Mouse (Mus musculus): ENCODE measurements at regions not wholly inside any gene's neighbourhood (a gene's known extent, or its start where the extent isn't known, plus 50 kb on each side); places are given as distances from the start of the nearest gene placed in this dataset.

DNA sequence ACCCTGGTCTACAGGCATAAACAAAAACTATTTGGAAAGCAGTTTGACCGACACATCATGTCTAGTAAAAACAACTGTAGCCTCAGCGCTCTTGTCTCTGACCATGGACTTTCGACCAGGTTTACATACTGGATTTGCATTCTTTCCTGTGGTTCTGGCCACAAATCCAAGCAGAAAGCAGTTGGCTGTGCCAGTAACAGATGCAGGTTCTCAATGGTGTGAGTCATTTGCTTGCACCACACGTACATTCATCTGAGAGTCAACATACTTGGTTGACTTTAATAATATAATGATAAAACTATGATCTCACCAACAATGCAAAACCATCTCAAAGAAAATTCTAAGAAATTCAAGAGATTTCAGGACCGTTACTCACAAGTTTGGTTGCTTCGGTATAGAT is 207.1 kb downstream of the Efnb2 start:
- Histone ChIP-seq H3K4me1 (no peaks in the 10 kb centered on the region), H3K27me3 (replicated peaks) (no peaks in the 10 kb centered on the region), H3K9me3 (peaks cover 10% of the 10 kb centered on the region), H3K4me3 (replicated peaks) (no peak overlapping the region), H3K36me3 (replicated peaks; ENCODE audit: low read length) (no peaks in the 10 kb centered on the region)
- TF ChIP-seq FLI1 (IDR thresholded peaks at IDR 0.05; ENCODE audit: low read length), result no peak
- TF ChIP-seq GATA1 (IDR thresholded peaks at IDR 0.05; ENCODE audit: borderline replicate concordance, low read length), result no peak

DNA sequence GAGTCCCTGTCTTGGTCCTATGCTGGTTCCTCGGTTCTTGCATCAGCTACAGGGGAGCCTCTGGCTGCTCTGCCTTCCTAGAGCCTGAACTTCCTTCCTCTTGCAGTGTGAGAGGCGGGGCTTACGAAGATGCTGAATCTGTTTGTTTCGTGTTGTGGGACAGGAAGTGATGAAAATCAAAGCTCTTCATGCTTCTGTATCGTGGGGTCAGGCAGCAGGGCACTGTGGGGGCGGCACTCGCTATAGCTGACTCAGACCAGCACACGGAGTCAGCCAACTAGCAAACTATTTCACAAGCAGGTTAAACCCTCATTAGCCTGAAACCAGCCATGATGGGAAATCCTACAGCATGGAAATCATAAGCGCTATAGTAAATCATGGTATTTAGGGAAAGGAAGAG is 208.8 kb downstream of the Efnb2 start:
- Histone ChIP-seq H3K27me3 (replicated peaks) (no peaks in the 10 kb centered on the region), H3K36me3 (replicated peaks; ENCODE audit: low read length) (no peaks in the 10 kb centered on the region), H3K4me1 (no peaks in the 10 kb centered on the region), H3K4me3 (replicated peaks) (no peak overlapping the region), H3K9me3 (peaks cover 4% of the 10 kb centered on the region)
- TF ChIP-seq FLI1 (IDR thresholded peaks at IDR 0.05; ENCODE audit: low read length) (no peak), GATA1 (IDR thresholded peaks at IDR 0.05; ENCODE audit: borderline replicate concordance, low read length) (no peak)

DNA sequence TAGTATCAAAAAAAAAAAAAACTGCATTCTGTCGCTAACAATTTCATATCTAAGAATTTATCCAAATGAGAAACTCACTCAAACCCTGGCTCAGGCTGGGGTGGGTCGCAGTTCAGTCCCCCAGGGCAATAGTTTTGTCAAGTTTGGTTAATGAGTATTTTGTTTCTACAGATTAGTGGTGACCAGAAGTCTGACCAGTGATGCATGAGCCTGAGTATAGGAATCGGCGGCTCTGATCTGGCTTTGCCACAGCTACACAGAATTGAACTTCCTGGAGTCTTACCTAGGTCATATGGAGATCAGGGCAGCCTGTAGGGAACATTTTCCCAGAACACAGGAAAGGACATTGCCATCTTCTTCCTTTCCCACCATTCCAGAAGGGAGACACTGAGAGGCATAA is 212.1 kb downstream of the Efnb2 start:
- H3K4me1 ChIP-seq, result no peaks in the 10 kb centered on the region
- H3K9me3 ChIP-seq, result peaks cover 4% of the 10 kb centered on the region
- H3K36me3 ChIP-seq (replicated peaks; ENCODE audit: low read length), result no peaks in the 10 kb centered on the region
- H3K4me3 ChIP-seq (replicated peaks), result no peak overlapping the region
- H3K27me3 ChIP-seq (replicated peaks), result no peaks in the 10 kb centered on the region
- TF ChIP-seq FLI1 (IDR thresholded peaks at IDR 0.05; ENCODE audit: low read length) (no peak), GATA1 (IDR thresholded peaks at IDR 0.05; ENCODE audit: borderline replicate concordance, low read length) (no peak)

DNA sequence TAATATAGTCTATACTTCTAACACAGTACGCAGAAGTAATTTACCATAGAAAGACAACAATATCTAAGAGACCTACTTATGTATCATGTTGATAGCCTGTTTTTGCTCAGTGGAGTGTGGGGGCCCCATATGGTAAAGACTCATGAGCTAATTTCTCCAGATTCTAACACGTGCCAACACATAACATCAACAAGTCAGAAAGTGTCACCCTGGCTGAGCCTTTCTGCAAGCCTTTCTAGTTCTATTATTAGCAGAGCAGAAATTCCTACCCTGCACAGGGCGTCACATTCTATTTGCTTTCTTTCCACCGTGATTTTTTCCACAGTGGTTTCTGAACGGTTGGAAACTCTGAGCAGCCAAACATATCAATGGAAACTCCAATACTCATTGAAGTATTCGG is 219.5 kb downstream of the Efnb2 start:
- H3K4me3 ChIP-seq (replicated peaks), result no peak overlapping the region
- TF ChIP-seq FLI1 (IDR thresholded peaks at IDR 0.05; ENCODE audit: low read length) (no peak), GATA1 (IDR thresholded peaks at IDR 0.05; ENCODE audit: borderline replicate concordance, low read length) (no peak)
- H3K36me3 ChIP-seq (replicated peaks; ENCODE audit: low read length), result no peaks in the 10 kb centered on the region
- no peaks in the 10 kb centered on the region for H3K27me3 ChIP-seq (replicated peaks)
- H3K9me3 ChIP-seq, result peaks cover 6% of the 10 kb centered on the region; the same call in 1 of the 2 replicates
- peaks cover 7% of the 10 kb centered on the region for H3K4me1 ChIP-seq

DNA sequence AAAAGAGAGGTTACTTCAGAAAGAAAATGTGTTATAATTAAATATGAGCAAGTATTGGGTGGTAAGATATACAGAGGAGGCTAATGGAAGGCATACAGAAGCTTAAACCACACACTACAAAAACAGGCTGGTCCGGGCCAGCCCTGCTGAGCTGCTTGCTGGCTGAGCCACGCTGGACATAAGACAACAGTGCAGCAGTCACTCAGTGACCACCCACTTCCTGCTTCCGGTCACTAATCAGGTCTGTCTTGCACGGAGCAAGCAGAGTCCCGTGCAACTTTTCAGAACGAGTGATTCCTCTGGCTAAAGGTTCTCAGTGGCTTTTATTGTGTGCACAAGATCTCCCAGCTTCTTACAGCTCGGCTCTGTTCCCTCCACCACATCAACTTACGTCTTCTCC is 220.1 kb downstream of the Efnb2 start:
- peaks cover 6% of the 10 kb centered on the region; the same call in 1 of the 2 replicates for H3K9me3 ChIP-seq
- TF ChIP-seq GATA1 (IDR thresholded peaks at IDR 0.05; ENCODE audit: borderline replicate concordance, low read length) (no peak), FLI1 (IDR thresholded peaks at IDR 0.05; ENCODE audit: low read length) (no peak)
- peaks cover 7% of the 10 kb centered on the region for H3K4me1 ChIP-seq

DNA sequence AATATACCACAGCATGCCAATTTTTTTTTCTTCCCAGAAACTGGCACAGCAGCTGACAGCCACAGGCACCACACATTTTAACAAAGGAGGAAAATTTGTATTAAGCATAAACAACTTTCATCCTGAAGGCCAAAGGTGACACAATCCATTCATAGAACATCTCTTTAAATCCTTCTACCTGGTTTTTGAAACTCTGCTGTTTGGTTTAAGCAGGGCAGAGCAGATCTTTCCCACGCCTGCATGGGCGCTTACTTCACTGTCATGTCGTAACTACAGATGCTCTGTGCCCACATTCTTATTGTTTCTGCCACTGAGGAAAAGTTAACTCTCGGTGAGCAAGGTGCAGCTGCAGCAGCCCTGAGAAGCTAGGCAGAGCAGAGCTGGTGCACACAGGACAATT is 234.8 kb downstream of the Efnb2 start:
- Histone ChIP-seq H3K27me3 (replicated peaks) (no peaks in the 10 kb centered on the region), H3K4me1 (no peaks in the 10 kb centered on the region), H3K9me3 (peaks cover 15% of the 10 kb centered on the region; the same call in 1 of the 2 replicates), H3K36me3 (replicated peaks; ENCODE audit: low read length) (no peaks in the 10 kb centered on the region), H3K4me3 (replicated peaks) (no peak overlapping the region)
- TF ChIP-seq GATA1 (IDR thresholded peaks at IDR 0.05; ENCODE audit: borderline replicate concordance, low read length), result no peak
- no peak for TF ChIP-seq FLI1 (IDR thresholded peaks at IDR 0.05; ENCODE audit: low read length)

More for the DNA sequence above, 220.1 kb downstream of the Efnb2 start:
- Histone ChIP-seq H3K36me3 (replicated peaks; ENCODE audit: low read length) (no peaks in the 10 kb centered on the region), H3K4me3 (replicated peaks) (no peak overlapping the region), H3K27me3 (replicated peaks) (no peaks in the 10 kb centered on the region)

DNA sequence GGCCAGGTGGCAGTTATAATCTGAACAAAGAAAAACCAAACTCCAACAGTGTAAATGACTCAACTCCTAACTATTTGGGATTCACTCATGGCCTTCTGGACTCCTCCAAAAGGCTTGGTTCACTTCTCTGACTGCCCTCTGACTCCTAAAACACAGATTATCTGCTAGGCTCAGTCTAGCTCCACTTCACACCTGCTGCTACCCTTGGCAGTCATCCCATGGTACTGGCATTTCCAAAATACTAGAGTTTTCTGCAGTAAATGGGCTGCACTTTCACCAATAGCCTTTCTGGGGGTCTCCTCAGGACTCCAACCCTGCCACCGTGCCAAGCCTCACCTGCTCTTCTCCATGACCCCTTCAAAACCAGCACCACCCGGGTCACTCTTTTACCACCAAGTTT is 237.6 kb downstream of the Efnb2 start:
- Histone ChIP-seq H3K36me3 (replicated peaks; ENCODE audit: low read length) (no peaks in the 10 kb centered on the region), H3K9me3 (peaks cover 15% of the 10 kb centered on the region; the same call in 1 of the 2 replicates), H3K27me3 (replicated peaks) (no peaks in the 10 kb centered on the region), H3K4me1 (no peaks in the 10 kb centered on the region), H3K4me3 (replicated peaks) (no peak overlapping the region)
- no peak for TF ChIP-seq FLI1 (IDR thresholded peaks at IDR 0.05; ENCODE audit: low read length)
- no peak for TF ChIP-seq GATA1 (IDR thresholded peaks at IDR 0.05; ENCODE audit: borderline replicate concordance, low read length)

DNA sequence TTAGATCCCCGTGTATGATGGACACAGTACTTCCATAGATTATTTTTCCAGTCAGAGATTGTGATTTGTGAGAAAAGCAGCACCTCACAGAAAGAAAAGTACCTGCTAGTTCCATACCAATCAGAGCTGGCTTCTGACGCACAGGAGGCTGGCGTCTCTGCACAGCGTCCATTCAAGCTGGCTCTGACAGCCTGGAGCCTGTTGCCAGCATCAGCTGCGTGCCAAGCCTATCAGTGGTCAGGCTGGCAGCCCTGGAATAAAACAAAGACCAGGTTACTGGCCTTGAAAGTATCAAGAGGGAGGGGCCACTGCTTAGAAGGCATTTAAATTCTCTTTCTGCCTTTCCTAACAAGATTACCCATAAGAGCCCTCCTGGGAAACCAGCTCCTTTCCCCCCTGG is 239.3 kb downstream of the Efnb2 start:
- Histone ChIP-seq H3K36me3 (replicated peaks; ENCODE audit: low read length) (no peaks in the 10 kb centered on the region), H3K4me3 (replicated peaks) (no peak overlapping the region), H3K27me3 (replicated peaks) (no peaks in the 10 kb centered on the region), H3K4me1 (peaks cover 2% of the 10 kb centered on the region), H3K9me3 (0 out of 2 replicates have a peak, but pooled peaks cover 7% of the 10 kb centered on the region)
- TF ChIP-seq FLI1 (IDR thresholded peaks at IDR 0.05; ENCODE audit: low read length) (no peak), GATA1 (IDR thresholded peaks at IDR 0.05; ENCODE audit: borderline replicate concordance, low read length) (no peak)

DNA sequence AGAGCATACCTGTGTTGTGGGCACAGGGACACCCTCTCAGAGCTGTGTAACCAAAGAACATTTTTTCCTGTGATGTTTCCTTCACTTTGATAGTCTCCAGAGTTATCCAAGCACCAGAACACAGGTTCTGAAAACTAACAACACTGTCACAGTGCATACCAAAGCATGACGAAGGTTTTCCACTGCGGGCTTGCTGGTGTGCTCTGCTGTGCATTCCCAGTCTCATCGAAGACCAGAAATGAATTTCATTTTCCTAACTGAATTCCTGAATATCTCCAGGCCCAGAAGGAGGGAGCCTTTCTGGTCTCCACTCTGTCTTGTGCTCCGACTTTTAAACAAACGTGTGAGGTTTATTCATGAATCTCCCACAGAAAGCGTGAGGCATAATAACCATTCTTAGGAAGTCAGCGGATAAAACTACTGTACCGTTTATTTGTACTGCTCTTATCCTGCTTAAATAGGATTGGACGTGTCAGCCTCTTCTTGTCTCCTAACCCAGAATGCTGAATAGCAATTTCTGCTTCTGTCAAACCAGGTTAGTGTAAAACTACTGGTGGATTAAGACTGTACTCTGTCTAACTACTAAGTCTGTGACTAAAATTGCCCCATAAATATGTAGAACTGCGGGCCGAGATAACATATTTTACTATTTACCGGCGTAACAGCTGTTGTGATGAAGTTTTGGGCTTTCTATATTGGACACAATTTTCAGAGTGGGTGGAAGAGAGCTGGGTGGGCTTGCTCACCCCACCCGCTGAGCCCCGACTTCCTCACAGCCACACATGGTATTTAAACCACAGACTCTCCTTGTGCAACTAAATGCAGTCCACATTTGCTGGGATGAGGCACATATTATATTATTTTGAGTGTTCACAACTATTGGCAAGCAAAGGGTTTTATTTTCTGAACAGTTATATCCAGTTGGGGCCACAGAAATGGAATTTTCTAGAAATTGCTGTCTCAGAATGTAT is 241.4 kb downstream of the Efnb2 start:
- H3K9me3 ChIP-seq, result 0 out of 2 replicates have a peak, but pooled peaks cover 1% of the 10 kb centered on the region
- no peak overlapping the region for H3K4me3 ChIP-seq (replicated peaks)
- peaks cover 14% of the 10 kb centered on the region for H3K4me1 ChIP-seq
- no peaks in the 10 kb centered on the region for H3K27me3 ChIP-seq (replicated peaks)
- TF ChIP-seq GATA1 (IDR thresholded peaks at IDR 0.05; ENCODE audit: borderline replicate concordance, low read length) (no peak), FLI1 (IDR thresholded peaks at IDR 0.05; ENCODE audit: low read length) (no peak)
- no peaks in the 10 kb centered on the region for H3K36me3 ChIP-seq (replicated peaks; ENCODE audit: low read length)

DNA sequence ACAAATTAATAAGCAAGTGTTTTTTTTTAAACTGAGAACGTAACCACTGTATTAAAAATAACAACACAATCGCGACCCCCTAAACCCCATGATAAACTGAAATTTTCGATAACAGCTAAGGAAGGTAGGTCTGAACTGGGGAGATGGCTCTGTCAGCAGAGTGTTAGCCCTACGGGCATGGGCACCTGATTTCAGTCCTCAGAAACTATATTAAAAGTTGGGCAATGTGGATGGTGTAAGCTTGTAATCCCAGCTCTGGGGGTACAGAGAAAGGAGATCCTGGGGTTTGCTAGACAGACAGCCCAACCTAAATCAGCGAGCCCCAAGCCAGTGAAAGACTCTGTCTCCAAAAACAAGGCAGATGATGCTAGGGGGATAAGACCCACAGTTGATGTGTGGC is 242.1 kb downstream of the Efnb2 start:
- Histone ChIP-seq H3K4me3 (replicated peaks) (no peak overlapping the region), H3K27me3 (replicated peaks) (no peaks in the 10 kb centered on the region), H3K36me3 (replicated peaks; ENCODE audit: low read length) (no peaks in the 10 kb centered on the region), H3K9me3 (no peaks in the 10 kb centered on the region), H3K4me1 (peaks cover 14% of the 10 kb centered on the region)
- TF ChIP-seq GATA1 (IDR thresholded peaks at IDR 0.05; ENCODE audit: borderline replicate concordance, low read length), result no peak
- no peak for TF ChIP-seq FLI1 (IDR thresholded peaks at IDR 0.05; ENCODE audit: low read length)
